Mouse (Mus musculus) hindbrain, embryonic 14.5 days (tissue): ENCODE results near the gene Ripor2. TPM values are rescaled to one million over a fixed set of nuclear protein-coding genes. Genes with fewer than 3 reads are reported as not detected.

ENCODE experiments used
- ATAC-seq: fragments of 200-750 bp; cut with Nextera tagmentation; 2 replicates; pipeline ENCODE4 v1.8.0; 2017; ENCODE audit warnings: moderate number of reproducible peaks, mild to moderate bottlenecking, moderate TSS enrichment, moderate library complexity; ENCODE audit not compliant: low FRiP score
- DNase-seq: peaks from one replicate; pipeline ENCODE4 v3.0.0-alpha.2; 2015; ENCODE audit warnings: low spot score
- H3K27ac ChIP-seq: fragments of 300-500 bp; sonication (generic); 2 replicates; pipeline ENCODE4 v1.5.1; 2014; ENCODE audit warnings: mild to moderate bottlenecking, moderate library complexity
- H3K27me3 ChIP-seq: fragments of 300-500 bp; sonication (generic); 2 replicates; pipeline ENCODE4 v1.6.1; 2014; ENCODE audit warnings: mild to moderate bottlenecking, low read length, mixed read lengths; ENCODE audit not compliant: control insufficient read depth, insufficient read depth
- H3K36me3 ChIP-seq: fragments of 300-500 bp; sonication (generic); replicated peaks from 2 replicates; pipeline ENCODE4 v1.6.1; 2014; ENCODE audit not compliant: control insufficient read depth, insufficient read depth
- H3K4me1 ChIP-seq: fragments of 300-500 bp; sonication (generic); replicated peaks from 2 replicates; pipeline ENCODE4 v1.6.1; 2014; ENCODE audit warnings: antibody characterized with exemption, low read length, mixed read lengths; ENCODE audit not compliant: control insufficient read depth, insufficient read depth
- H3K4me2 ChIP-seq: fragments of 300-500 bp; sonication (generic); replicated peaks from 2 replicates; pipeline ENCODE4 v1.6.1; 2014; ENCODE audit warnings: mild to moderate bottlenecking, moderate library complexity
- H3K4me3 ChIP-seq: fragments of 300-500 bp; sonication (generic); replicated peaks from 2 replicates; pipeline ENCODE4 v1.5.1; 2014; ENCODE audit warnings: mild to moderate bottlenecking, low read length
- H3K9ac ChIP-seq: fragments of 300-500 bp; sonication (generic); 2 replicates; pipeline ENCODE4 v1.6.1; 2014
- H3K9me3 ChIP-seq: fragments of 300-500 bp; sonication (generic); 2 replicates; pipeline ENCODE4 v1.6.1; 2016; ENCODE audit warnings: low read length; ENCODE audit not compliant: control insufficient read depth
- WGBS: fragments of 180-500 bp; shearing (Covaris S2); extraction: QIAGEN DNeasy Blood & Tissue Kit; methylation state at CpG from one replicate; pipeline ENCODE4 v1.1.7; 2014; 5-methylcytosine and 5-hydroxymethylcytosine counted together
- polyA plus RNA-seq: library from polyadenylated mRNA; unstranded; fragments of >200 nt; fragmentation: Nextera tagmentation; extraction: Ambion mirVana; gene quantifications from 2 replicates; pipeline ENCODE4 v1.2.1, GENCODE M21; 2014

Ripor2 gene
- polyA plus RNA-seq, 1 experiment from 2014 or later = 25.9 TPM

GRCm38 (mm10) chr13:24723699-24724394 lies 141.9 kb downstream of the Ripor2 start:
- DNase-seq = no peak
- WGBS = 51% methylated on average over 8 of the region's 8 CpGs
- Histone ChIP-seq H3K27me3 (no peaks in the 10 kb centered on the region), H3K4me2 (no peak overlapping the region), H3K9ac (no peak overlapping the region), H3K4me1 (no peaks in the 10 kb centered on the region), H3K36me3 (peaks cover 32% of the 10 kb centered on the region), H3K4me3 (no peak overlapping the region), H3K9me3 (no peaks in the 10 kb centered on the region), H3K27ac (no peak overlapping the region)
- ATAC-seq = no peak

- H3K9me3 ChIP-seq = no peaks in the 10 kb centered on the region
- H3K27ac ChIP-seq = no peak overlapping the region
- no peaks in the 10 kb centered on the region for H3K4me1 ChIP-seq
- H3K36me3 ChIP-seq = peaks cover 31% of the 10 kb centered on the region
- no peak overlapping the region for H3K9ac ChIP-seq
- DNase-seq (no peak), ATAC-seq (no peak)
- H3K4me2 ChIP-seq = no peak overlapping the region
- WGBS = 59% methylated on average over 4 of the region's 4 CpGs
- no peaks in the 10 kb centered on the region for H3K27me3 ChIP-seq
- H3K4me3 ChIP-seq = no peak overlapping the region
Observed at GRCm38 (mm10) chr13:24724395-24724759, 142.4 kb downstream of the Ripor2 start.

- ATAC-seq (no peak), DNase-seq (no peak)
- Histone ChIP-seq H3K36me3 (peaks cover 36% of the 10 kb centered on the region), H3K4me1 (no peaks in the 10 kb centered on the region), H3K27ac (no peak overlapping the region), H3K4me2 (no peak overlapping the region), H3K9me3 (no peaks in the 10 kb centered on the region), H3K9ac (no peak overlapping the region), H3K4me3 (no peak overlapping the region), H3K27me3 (no peaks in the 10 kb centered on the region)
- 94% methylated on average over 5 of the region's 5 CpGs for WGBS
Observed at GRCm38 (mm10) chr13:24729128-24729527, 147.1 kb downstream of the Ripor2 start.

GRCm38 (mm10) chr13:24734502-24734901 lies 152.5 kb downstream of the Ripor2 start:
- Histone ChIP-seq H3K27me3 (no peaks in the 10 kb centered on the region), H3K36me3 (peaks cover 22% of the 10 kb centered on the region), H3K4me3 (no peak overlapping the region), H3K4me1 (no peaks in the 10 kb centered on the region), H3K27ac (no peak overlapping the region), H3K9ac (no peak overlapping the region), H3K9me3 (no peaks in the 10 kb centered on the region), H3K4me2 (no peak overlapping the region)
- WGBS = 87% methylated on average over 5 of the region's 5 CpGs
- DNase-seq (no peak), ATAC-seq (no peak)

GRCm38 (mm10) chr13:24735608-24736131 lies 153.7 kb downstream of the Ripor2 start:
- H3K27ac ChIP-seq = no peak overlapping the region
- H3K4me3 ChIP-seq = no peak overlapping the region
- no peaks in the 10 kb centered on the region for H3K9me3 ChIP-seq
- ATAC-seq = no peak
- no peaks in the 10 kb centered on the region for H3K4me1 ChIP-seq
- no peak overlapping the region for H3K4me2 ChIP-seq
- H3K9ac ChIP-seq = no peak overlapping the region
- 89% methylated on average over 6 of the region's 6 CpGs for WGBS
- no peak for DNase-seq
- peaks cover 15% of the 10 kb centered on the region for H3K36me3 ChIP-seq
- no peaks in the 10 kb centered on the region for H3K27me3 ChIP-seq

- ATAC-seq (no peak), DNase-seq (no peak)
- Histone ChIP-seq H3K9me3 (no peaks in the 10 kb centered on the region), H3K4me2 (no peak within 1 kb of the TSS), H3K27ac (no peak within 1 kb of the TSS), H3K27me3 (no peaks in the 10 kb centered on the region), H3K4me1 (no peaks in the 10 kb centered on the region), H3K9ac (no peak within 1 kb of the TSS), H3K4me3 (no peak within 1 kb of the TSS), H3K36me3 (no peaks in the 10 kb centered on the region)
- 81% methylated on average over 10 of the region's 10 CpGs for WGBS
Observed at GRCm38 (mm10) chr13:24741028-24741427, 159.0 kb downstream of the Ripor2 start, which contains the start of gene Armh2. TSS of gene Armh2 (plus strand) at chr13:24741232.

- H3K27me3 ChIP-seq = no peaks in the 10 kb centered on the region
- 84% methylated on average over 3 of the region's 3 CpGs for WGBS
- ATAC-seq = no peak
- H3K9ac ChIP-seq = no peak overlapping the region
- H3K4me3 ChIP-seq = no peak overlapping the region
- no peak overlapping the region for H3K4me2 ChIP-seq
- H3K4me1 ChIP-seq = no peaks in the 10 kb centered on the region
- H3K36me3 ChIP-seq = no peaks in the 10 kb centered on the region
- no peak overlapping the region for H3K27ac ChIP-seq
- H3K9me3 ChIP-seq = no peaks in the 10 kb centered on the region
- DNase-seq = no peak
Observed at GRCm38 (mm10) chr13:24747823-24748222, 165.8 kb downstream of the Ripor2 start.

- Histone ChIP-seq H3K27ac (no peak overlapping the region), H3K36me3 (no peaks in the 10 kb centered on the region), H3K9ac (no peak overlapping the region), H3K4me3 (no peak overlapping the region), H3K27me3 (no peaks in the 10 kb centered on the region), H3K9me3 (no peaks in the 10 kb centered on the region), H3K4me2 (no peak overlapping the region), H3K4me1 (no peaks in the 10 kb centered on the region)
- 95% methylated on average over 8 of the region's 8 CpGs for WGBS
- ATAC-seq (no peak), DNase-seq (no peak)
Observed at GRCm38 (mm10) chr13:24750807-24751206, 168.8 kb downstream of the Ripor2 start.

GRCm38 (mm10) chr13:24751396-24751795 lies 169.4 kb downstream of the Ripor2 start:
- 94% methylated on average over 8 of the region's 8 CpGs for WGBS
- Histone ChIP-seq H3K4me2 (no peak overlapping the region), H3K9ac (no peak overlapping the region), H3K4me1 (no peaks in the 10 kb centered on the region), H3K36me3 (no peaks in the 10 kb centered on the region), H3K9me3 (no peaks in the 10 kb centered on the region), H3K27ac (no peak overlapping the region), H3K4me3 (no peak overlapping the region), H3K27me3 (no peaks in the 10 kb centered on the region)
- DNase-seq (no peak), ATAC-seq (no peak)
